Mouse (Mus musculus): ENCODE results near the gene Rbms3.

The Rbms3 gene

GRCm38 (mm10) chr9:116886973-116887680 lies 742.6 kb downstream of the Rbms3 start:
- no peak for DNase-seq (ENCODE audit: low spot score)

- DNase-seq (ENCODE audit: low spot score) = no peak
Observed at GRCm38 (mm10) chr9:116885617-116886016, 744.1 kb downstream of the Rbms3 start.

GRCm38 (mm10) chr9:116880503-116880902 lies 749.2 kb downstream of the Rbms3 start:
- no peak for DNase-seq (ENCODE audit: low spot score)

- DNase-seq (ENCODE audit: low spot score) = no peak
Observed at GRCm38 (mm10) chr9:116879600-116880457, 749.9 kb downstream of the Rbms3 start.

- no peak for DNase-seq (ENCODE audit: low spot score)
Observed at GRCm38 (mm10) chr9:116876786-116877185, 752.9 kb downstream of the Rbms3 start.

- DNase-seq (ENCODE audit: low spot score) = no peak
Observed at GRCm38 (mm10) chr9:116873976-116874320, 755.8 kb downstream of the Rbms3 start.

GRCm38 (mm10) chr9:116873033-116873975 lies 756.4 kb downstream of the Rbms3 start:
- peak; percentile 65 for DNase-seq (ENCODE audit: low spot score)

- no peak for DNase-seq (ENCODE audit: low spot score)
Observed at GRCm38 (mm10) chr9:116872346-116872745, 757.4 kb downstream of the Rbms3 start.

GRCm38 (mm10) chr9:116871576-116871975 lies 758.1 kb downstream of the Rbms3 start:
- no peak for DNase-seq (ENCODE audit: low spot score)

- DNase-seq (ENCODE audit: low spot score) = no peak
Observed at GRCm38 (mm10) chr9:116866060-116866459, 763.7 kb downstream of the Rbms3 start.

- no peak for DNase-seq (ENCODE audit: low spot score)
Observed at GRCm38 (mm10) chr9:116863626-116864025, 766.1 kb downstream of the Rbms3 start.

GRCm38 (mm10) chr9:116862341-116862740 lies 767.4 kb downstream of the Rbms3 start:
- no peak for DNase-seq (ENCODE audit: low spot score)

GRCm38 (mm10) chr9:116857861-116858595 lies 771.7 kb downstream of the Rbms3 start:
- no peak for DNase-seq (ENCODE audit: low spot score)

- DNase-seq (ENCODE audit: low spot score) = no peak
Observed at GRCm38 (mm10) chr9:116857151-116857550, 772.6 kb downstream of the Rbms3 start.

- no peak for DNase-seq (ENCODE audit: low spot score)
Observed at GRCm38 (mm10) chr9:116855744-116856143, 774.0 kb downstream of the Rbms3 start.

- no peak for DNase-seq (ENCODE audit: low spot score)
Observed at GRCm38 (mm10) chr9:116848905-116849304, 780.8 kb downstream of the Rbms3 start.

- DNase-seq (ENCODE audit: low spot score) = no peak
Observed at GRCm38 (mm10) chr9:116848166-116848565, 781.5 kb downstream of the Rbms3 start.

GRCm38 (mm10) chr9:116847241-116848135 lies 782.2 kb downstream of the Rbms3 start:
- peak; percentile 62 for DNase-seq (ENCODE audit: low spot score)

GRCm38 (mm10) chr9:116834949-116835348 lies 794.8 kb downstream of the Rbms3 start:
- no peak for DNase-seq (ENCODE audit: low spot score)

GRCm38 (mm10) chr9:116833677-116834076 lies 796.0 kb downstream of the Rbms3 start:
- DNase-seq (ENCODE audit: low spot score) = no peak
